Mouse (Mus musculus) erythroblast, embryonic 14.5 days (primary cell): ENCODE results near the gene Akr1c6.

ENCODE experiments used
- GATA1 ChIP-seq: IDR thresholded peaks from 2 replicates; pipeline ENCODE4 v1.6.1; 2012; ENCODE audit warnings: low read length, inconsistent platforms, mixed read lengths
- TAL1 ChIP-seq: IDR thresholded peaks from 3 replicates; pipeline ENCODE4 v1.6.1; 2012; ENCODE audit warnings: low read length, inconsistent platforms, mixed read lengths

GRCm38 (mm10) chr13:4388762-4389446 lies 45.2 kb upstream of the Akr1c6 start:
- no peak for TF ChIP-seq TAL1
- TF ChIP-seq GATA1: no peak
